Mouse (Mus musculus): ENCODE data around the gene Iqck.
A peak's percentile ranks its signal among the peaks of the same experiment; 100 is the strongest.

DNA sequence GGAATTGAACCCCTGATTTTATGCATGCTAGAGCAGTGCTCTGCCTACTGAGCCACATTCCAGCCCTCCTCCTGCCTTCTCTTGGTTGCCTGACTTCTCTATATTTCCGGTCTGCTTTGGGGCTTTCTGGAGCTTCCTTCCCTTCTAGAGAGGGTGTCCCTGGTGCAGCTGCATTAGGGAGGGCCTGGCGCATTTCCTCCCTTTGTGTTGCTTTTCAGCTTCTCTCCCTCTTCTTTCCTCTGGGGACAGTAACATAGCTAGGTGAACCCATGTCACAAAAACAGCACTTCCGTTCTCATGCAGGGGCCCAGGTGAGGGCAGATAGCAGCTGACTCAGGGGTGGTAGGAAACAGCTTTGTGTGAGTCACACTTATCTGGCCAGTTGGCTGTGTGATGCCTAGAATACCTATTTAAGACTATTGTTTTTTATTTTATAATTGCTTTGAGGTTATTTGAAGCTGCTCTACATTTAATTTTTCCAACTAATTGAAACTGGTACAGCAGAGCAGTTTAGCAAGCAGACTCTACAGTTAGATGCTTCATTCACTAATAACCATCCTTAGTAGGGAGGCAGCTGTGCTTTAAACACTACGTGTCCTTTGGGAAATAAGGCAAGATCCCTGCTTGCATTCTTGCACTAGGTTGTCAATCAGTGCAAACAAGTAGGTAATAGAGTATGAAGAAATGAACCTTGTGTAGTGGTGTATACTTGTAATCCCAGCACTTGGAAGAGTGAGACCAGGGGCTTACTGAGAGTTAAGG, 67.1 kb downstream of the Iqck start:
- TF ChIP-seq CTCF (IDR thresholded peaks at IDR 0.05) (no peak), POLR2A (IDR thresholded peaks at IDR 0.05; ENCODE audit: insufficient read depth, low read depth, low read length) (no peak), EP300 (IDR thresholded peaks at IDR 0.05; ENCODE audit: insufficient read depth, low read depth, low read length) (peak; percentile 57; the same call in 1 of the 2 replicates)

All from heart, adult 2 months (tissue).